Mouse (Mus musculus): ENCODE measurements around the gene Pld2.

DNA sequence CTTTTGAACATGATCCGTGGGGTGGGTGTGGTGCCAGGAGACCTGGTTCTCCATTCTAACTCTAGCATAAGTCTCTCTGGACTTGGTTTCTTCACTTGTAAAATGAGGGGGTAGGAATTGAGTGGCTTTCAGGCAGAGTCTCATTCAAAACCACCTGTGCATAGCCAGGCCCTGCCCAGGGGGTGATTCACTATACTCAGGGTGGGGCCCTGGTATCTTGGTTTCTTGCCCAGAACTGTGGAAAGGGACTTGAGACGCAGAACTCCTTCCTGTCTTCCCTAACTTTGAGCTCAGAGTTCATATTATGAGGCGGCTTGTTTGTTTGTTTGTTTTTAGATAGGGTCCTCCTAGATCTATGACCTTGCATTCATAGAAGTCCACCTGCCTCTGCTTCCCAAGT lies 37.3 kb downstream of the Pld2 start:
- no peak for TF ChIP-seq POLR2A (IDR thresholded peaks at IDR 0.05; ENCODE audit: borderline replicate concordance, control insufficient read depth, low read depth, low read length)
- TF ChIP-seq CTCF (IDR thresholded peaks at IDR 0.05; ENCODE audit: control insufficient read depth, insufficient read depth, low read length), result no peak
